Mouse (Mus musculus): Measurements from ENCODE around the gene Rgsl1. TPM values are rescaled to one million over a fixed set of nuclear protein-coding genes. Genes with fewer than 3 reads are reported as not detected.
"Not testable (repeated sequence)": the region's sequence is repeated elsewhere in the genome, so short reads cannot be mapped to it uniquely, and the experiment has no call there.

Rgsl1 gene
- not detected in 2 replicates for polyA plus RNA-seq (2012)

GRCm38 (mm10) chr1:153844042-153844441 lies at the start of gene Rgsl1:
Rgsl1 (minus strand) TSS chr1:153844142.
- no peak within 1 kb of the TSS for H3K4me3 ChIP-seq (replicated peaks)
- no peaks in the 10 kb centered on the region for H3K9me3 ChIP-seq (ENCODE audit: control insufficient read depth, low read length)
- TF ChIP-seq GATA1 (IDR thresholded peaks at IDR 0.05; ENCODE audit: low read length) (no peak), TAL1 (IDR thresholded peaks at IDR 0.05; ENCODE audit: low read length) (no peak)
- no peaks in the 10 kb centered on the region for H3K4me1 ChIP-seq (ENCODE audit: control insufficient read depth)
- no peaks in the 10 kb centered on the region for H3K27me3 ChIP-seq (ENCODE audit: control insufficient read depth)
- no peaks in the 10 kb centered on the region for H3K36me3 ChIP-seq (ENCODE audit: control insufficient read depth)

GRCm38 (mm10) chr1:153891442-153891841 lies 47.5 kb upstream of the Rgsl1 start, which contains the start of gene Teddm1a:
Teddm1a (plus strand) TSS chr1:153891742.
- peaks cover 3% of the 10 kb centered on the region for H3K27me3 ChIP-seq (ENCODE audit: control insufficient read depth)
- no peaks in the 10 kb centered on the region for H3K9me3 ChIP-seq (ENCODE audit: control insufficient read depth, low read length)
- no peaks in the 10 kb centered on the region for H3K36me3 ChIP-seq (ENCODE audit: control insufficient read depth)
- TF ChIP-seq TAL1 (IDR thresholded peaks at IDR 0.05; ENCODE audit: low read length): no peak
- no peak for TF ChIP-seq GATA1 (IDR thresholded peaks at IDR 0.05; ENCODE audit: low read length)
- H3K4me3 ChIP-seq (replicated peaks): no peak within 1 kb of the TSS
- H3K4me1 ChIP-seq (ENCODE audit: control insufficient read depth): no peaks in the 10 kb centered on the region

DNA sequence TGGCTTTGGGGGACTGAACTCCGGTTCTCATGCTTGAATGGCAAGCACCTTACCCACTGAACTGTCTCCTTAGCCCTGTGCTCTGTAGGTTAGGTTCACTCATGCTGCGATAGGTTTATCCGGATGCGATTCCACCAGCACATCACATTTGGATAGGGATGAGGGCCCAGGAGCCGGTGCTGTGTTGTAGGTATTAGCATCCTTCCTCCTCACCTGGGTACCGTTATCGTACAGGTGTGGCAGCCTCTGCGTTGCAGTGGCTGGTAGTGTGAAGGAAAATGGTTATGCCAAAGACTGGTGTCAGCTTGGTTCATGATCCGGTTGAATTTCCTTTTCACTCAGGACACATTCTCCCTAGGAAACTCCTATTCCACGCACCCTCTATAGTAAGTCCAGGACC lies 46.2 kb upstream of the Rgsl1 start:
- no peaks in the 10 kb centered on the region for H3K4me1 ChIP-seq (ENCODE audit: control insufficient read depth)
- no peak overlapping the region for H3K4me3 ChIP-seq (replicated peaks)
- no peaks in the 10 kb centered on the region for H3K36me3 ChIP-seq (ENCODE audit: control insufficient read depth)
- no peaks in the 10 kb centered on the region for H3K9me3 ChIP-seq (ENCODE audit: control insufficient read depth, low read length)
- TF ChIP-seq TAL1 (IDR thresholded peaks at IDR 0.05; ENCODE audit: low read length): no peak
- no peak for TF ChIP-seq GATA1 (IDR thresholded peaks at IDR 0.05; ENCODE audit: low read length)
- peaks cover 3% of the 10 kb centered on the region for H3K27me3 ChIP-seq (ENCODE audit: control insufficient read depth)

GRCm38 (mm10) chr1:153886024-153886633 lies 42.2 kb upstream of the Rgsl1 start:
- Histone ChIP-seq H3K4me3 (replicated peaks) (no peak overlapping the region), H3K4me1 (ENCODE audit: control insufficient read depth) (no peaks in the 10 kb centered on the region), H3K27me3 (ENCODE audit: control insufficient read depth) (no peaks in the 10 kb centered on the region), H3K36me3 (ENCODE audit: control insufficient read depth) (no peaks in the 10 kb centered on the region), H3K9me3 (ENCODE audit: control insufficient read depth, low read length) (no peaks in the 10 kb centered on the region)
- TF ChIP-seq GATA1 (IDR thresholded peaks at IDR 0.05; ENCODE audit: low read length): no peak
- no peak for TF ChIP-seq TAL1 (IDR thresholded peaks at IDR 0.05; ENCODE audit: low read length)

DNA sequence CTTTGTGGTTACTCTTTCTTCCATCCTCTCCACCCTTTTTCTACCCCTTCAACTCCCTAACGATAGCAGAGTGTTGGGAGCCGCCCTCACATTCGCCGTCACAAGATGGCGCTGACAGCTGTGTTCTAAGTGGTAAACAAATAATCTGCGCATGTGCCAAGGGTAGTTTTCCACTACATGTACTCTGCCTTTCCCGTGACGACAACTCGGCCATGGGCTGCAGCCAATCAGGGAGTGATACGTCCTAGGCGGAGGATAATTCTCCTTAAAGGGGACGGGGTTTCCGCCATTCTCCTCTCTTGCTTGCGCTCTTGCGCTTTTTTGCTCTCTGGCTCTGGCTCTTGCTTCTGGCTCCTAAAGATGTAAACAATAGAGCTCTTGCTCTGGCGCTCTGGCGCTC lies 36.4 kb upstream of the Rgsl1 start:
- not testable (repeated sequence) for H3K4me3 ChIP-seq (replicated peaks); H3K4me1 ChIP-seq (ENCODE audit: control insufficient read depth); H3K9me3 ChIP-seq (ENCODE audit: control insufficient read depth, low read length); H3K27me3 ChIP-seq (ENCODE audit: control insufficient read depth); H3K36me3 ChIP-seq (ENCODE audit: control insufficient read depth)

DNA sequence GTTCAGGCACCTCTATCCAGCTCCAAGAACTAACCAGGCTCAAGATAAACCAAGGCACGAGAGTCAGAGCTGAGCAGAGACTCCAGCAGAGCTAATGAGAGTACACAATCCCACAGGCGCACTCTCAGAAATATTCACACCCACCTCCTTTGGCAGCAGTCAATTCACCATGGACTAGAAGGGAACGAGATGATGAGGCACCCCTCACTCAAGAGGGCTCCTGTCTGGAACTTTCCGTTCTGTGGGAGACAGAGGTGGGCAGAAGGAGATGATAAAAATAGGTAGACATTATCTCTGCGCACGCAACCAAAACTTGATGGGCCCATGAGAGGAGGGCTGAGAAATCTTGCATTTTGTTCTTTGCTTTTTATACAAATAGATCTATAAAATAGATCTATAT lies 30.1 kb upstream of the Rgsl1 start, which contains the start of gene Teddm1b:
Gene Teddm1b (plus strand): TSS at position 301 of the 400 bp plus-strand sequence.
- no peaks in the 10 kb centered on the region for H3K27me3 ChIP-seq (ENCODE audit: control insufficient read depth)
- H3K9me3 ChIP-seq (ENCODE audit: control insufficient read depth, low read length): no peaks in the 10 kb centered on the region
- H3K4me3 ChIP-seq (replicated peaks): no peak within 1 kb of the TSS
- H3K4me1 ChIP-seq (ENCODE audit: control insufficient read depth): no peaks in the 10 kb centered on the region
- no peak for TF ChIP-seq TAL1 (IDR thresholded peaks at IDR 0.05; ENCODE audit: low read length)
- H3K36me3 ChIP-seq (ENCODE audit: control insufficient read depth): no peaks in the 10 kb centered on the region

- Histone ChIP-seq H3K36me3 (ENCODE audit: control insufficient read depth) (no peaks in the 10 kb centered on the region), H3K27me3 (ENCODE audit: control insufficient read depth) (no peaks in the 10 kb centered on the region), H3K9me3 (ENCODE audit: control insufficient read depth, low read length) (no peaks in the 10 kb centered on the region), H3K4me3 (replicated peaks) (no peak overlapping the region), H3K4me1 (ENCODE audit: control insufficient read depth) (no peaks in the 10 kb centered on the region)
- TF ChIP-seq TAL1 (IDR thresholded peaks at IDR 0.05; ENCODE audit: low read length) (no peak), GATA1 (IDR thresholded peaks at IDR 0.05; ENCODE audit: low read length) (no peak)
These were observed 12.0 kb upstream of the Rgsl1 start for GRCm38 (mm10) chr1:153855946-153856345.

GRCm38 (mm10) chr1:153852696-153853095 lies 8.8 kb upstream of the Rgsl1 start:
- not testable (repeated sequence) for H3K36me3 ChIP-seq (ENCODE audit: control insufficient read depth)

GRCm38 (mm10) chr1:153846867-153847266 lies 2.9 kb upstream of the Rgsl1 start:
- H3K4me1 ChIP-seq (ENCODE audit: control insufficient read depth): no peaks in the 10 kb centered on the region
- H3K36me3 ChIP-seq (ENCODE audit: control insufficient read depth): no peaks in the 10 kb centered on the region
- H3K4me3 ChIP-seq (replicated peaks): no peak overlapping the region
- TF ChIP-seq TAL1 (IDR thresholded peaks at IDR 0.05; ENCODE audit: low read length) (no peak), GATA1 (IDR thresholded peaks at IDR 0.05; ENCODE audit: low read length) (no peak)
- no peaks in the 10 kb centered on the region for H3K27me3 ChIP-seq (ENCODE audit: control insufficient read depth)
- H3K9me3 ChIP-seq (ENCODE audit: control insufficient read depth, low read length): no peaks in the 10 kb centered on the region

More at GRCm38 (mm10) chr1:153852696-153853095, 8.8 kb upstream of the Rgsl1 start:
- H3K4me3 ChIP-seq (replicated peaks); H3K27me3 ChIP-seq (ENCODE audit: control insufficient read depth); H3K4me1 ChIP-seq (ENCODE audit: control insufficient read depth); H3K9me3 ChIP-seq (ENCODE audit: control insufficient read depth, low read length): not testable (repeated sequence)

GRCm38 (mm10) chr1:153846420-153846819 lies 2.5 kb upstream of the Rgsl1 start:
- Histone ChIP-seq H3K4me1 (ENCODE audit: control insufficient read depth) (no peaks in the 10 kb centered on the region), H3K9me3 (ENCODE audit: control insufficient read depth, low read length) (no peaks in the 10 kb centered on the region), H3K36me3 (ENCODE audit: control insufficient read depth) (no peaks in the 10 kb centered on the region), H3K27me3 (ENCODE audit: control insufficient read depth) (no peaks in the 10 kb centered on the region), H3K4me3 (replicated peaks) (no peak overlapping the region)
- TF ChIP-seq TAL1 (IDR thresholded peaks at IDR 0.05; ENCODE audit: low read length): no peak
- TF ChIP-seq GATA1 (IDR thresholded peaks at IDR 0.05; ENCODE audit: low read length): no peak
